Mouse (Mus musculus): Measurements from ENCODE around the gene Hoxb1. TPM values are rescaled to one million over a fixed set of nuclear protein-coding genes. Genes with fewer than 3 reads are reported as not detected.
A peak's percentile ranks its signal among the peaks of the same experiment; 100 is the strongest.

Hoxb1 gene
- polyA plus RNA-seq, 1 experiment from 2014 or later, result 1.6 TPM

GRCm38 (mm10) chr11:96408234-96409010 is 42.9 kb downstream of the Hoxb1 start:
- no peaks in the 10 kb centered on the region for H3K36me3 ChIP-seq
- H3K9ac ChIP-seq, result peak overlapping the region; percentile 60; the same call in 1 of the 2 replicates
- H3K4me3 ChIP-seq, result no peak overlapping the region
- H3K4me2 ChIP-seq, result peak overlapping the region; percentile 59
- ATAC-seq (ENCODE audit: low read depth), result 0 out of 2 replicates have a peak, but pooled peaks have one; percentile 37
- 32% methylated on average over 14 of the region's 14 CpGs for WGBS
- H3K27ac ChIP-seq (replicated peaks), result peak overlapping the region; percentile 75
- H3K9me3 ChIP-seq, result peaks cover 3% of the 10 kb centered on the region; the same call in 1 of the 2 replicates
- no peaks in the 10 kb centered on the region for H3K27me3 ChIP-seq
- peaks cover 56% of the 10 kb centered on the region for H3K4me1 ChIP-seq (replicated peaks)

- no peak overlapping the region for H3K9ac ChIP-seq
- H3K4me1 ChIP-seq (replicated peaks), result peaks cover 40% of the 10 kb centered on the region
- 78% methylated on average over 5 of the region's 5 CpGs for WGBS
Measured at GRCm38 (mm10) chr11:96411019-96411418, 45.5 kb downstream of the Hoxb1 start.

GRCm38 (mm10) chr11:96411934-96412333 is 46.4 kb downstream of the Hoxb1 start:
- ATAC-seq (ENCODE audit: low read depth), result no peak
- H3K9me3 ChIP-seq, result peaks cover 6% of the 10 kb centered on the region; the same call in 1 of the 2 replicates
- WGBS, result 78% methylated on average over 4 of the region's 4 CpGs

More at GRCm38 (mm10) chr11:96411019-96411418, 45.5 kb downstream of the Hoxb1 start:
- H3K4me2 ChIP-seq, result no peak overlapping the region
- H3K4me3 ChIP-seq, result no peak overlapping the region
- H3K36me3 ChIP-seq, result no peaks in the 10 kb centered on the region
- no peak overlapping the region for H3K27ac ChIP-seq (replicated peaks)
- H3K9me3 ChIP-seq, result peaks cover 6% of the 10 kb centered on the region; the same call in 1 of the 2 replicates
- no peak for ATAC-seq (ENCODE audit: low read depth)
- no peaks in the 10 kb centered on the region for H3K27me3 ChIP-seq

GRCm38 (mm10) chr11:96412941-96413491 is 47.5 kb downstream of the Hoxb1 start:
- Histone ChIP-seq H3K9ac (no peak overlapping the region), H3K4me2 (no peak overlapping the region), H3K4me3 (no peak overlapping the region), H3K27ac (replicated peaks) (no peak overlapping the region), H3K27me3 (no peaks in the 10 kb centered on the region), H3K9me3 (peaks cover 6% of the 10 kb centered on the region; the same call in 1 of the 2 replicates), H3K36me3 (no peaks in the 10 kb centered on the region), H3K4me1 (replicated peaks) (peaks cover 29% of the 10 kb centered on the region)
- no peak for ATAC-seq (ENCODE audit: low read depth)
- 78% methylated on average over 9 of the region's 9 CpGs for WGBS

More at GRCm38 (mm10) chr11:96411934-96412333, 46.4 kb downstream of the Hoxb1 start:
- Histone ChIP-seq H3K27me3 (no peaks in the 10 kb centered on the region), H3K9ac (no peak overlapping the region), H3K4me3 (no peak overlapping the region), H3K4me1 (replicated peaks) (peaks cover 33% of the 10 kb centered on the region), H3K36me3 (no peaks in the 10 kb centered on the region), H3K27ac (replicated peaks) (no peak overlapping the region), H3K4me2 (no peak overlapping the region)

- H3K9ac ChIP-seq, result no peak overlapping the region
- H3K36me3 ChIP-seq, result no peaks in the 10 kb centered on the region
- no peak overlapping the region for H3K27ac ChIP-seq (replicated peaks)
- no peak for ATAC-seq (ENCODE audit: low read depth)
- H3K9me3 ChIP-seq, result peaks cover 6% of the 10 kb centered on the region; the same call in 1 of the 2 replicates
- H3K4me2 ChIP-seq, result no peak overlapping the region
- H3K27me3 ChIP-seq, result no peaks in the 10 kb centered on the region
- H3K4me1 ChIP-seq (replicated peaks), result peaks cover 24% of the 10 kb centered on the region
- WGBS, result 37% methylated on average over 8 of the region's 8 CpGs
- H3K4me3 ChIP-seq, result no peak overlapping the region
Measured at GRCm38 (mm10) chr11:96413527-96413926, 48.0 kb downstream of the Hoxb1 start.

- WGBS, result 65% methylated on average over 2 of the region's 2 CpGs
- H3K27me3 ChIP-seq, result no peaks in the 10 kb centered on the region
- no peak for ATAC-seq (ENCODE audit: low read depth)
- no peak overlapping the region for H3K4me2 ChIP-seq
- peaks cover 6% of the 10 kb centered on the region; the same call in 1 of the 2 replicates for H3K9me3 ChIP-seq
- peaks cover 19% of the 10 kb centered on the region for H3K4me1 ChIP-seq (replicated peaks)
- no peaks in the 10 kb centered on the region for H3K36me3 ChIP-seq
- no peak overlapping the region for H3K9ac ChIP-seq
- no peak overlapping the region for H3K27ac ChIP-seq (replicated peaks)
- no peak overlapping the region for H3K4me3 ChIP-seq
Measured at GRCm38 (mm10) chr11:96414002-96414401, 48.5 kb downstream of the Hoxb1 start.

MicroRNAs encoded within 50 kb of the gene (microRNA counts, 519-probe panel; counts per million panel counts)
- 6,168 counts per million, percentile 99 among the panel's probes with 10 or more counts for microRNA mmu-miR-10a

Small RNAs within 50 kb of the gene (microRNA-seq; reads per million reads assigned to microRNA genes)
- 204,885 reads per million, percentile 100 among the genes with 10 or more reads in this experiment for gene Mir10a

Other genes with a start within 250 kb of the Hoxb1 start
- gene Ttll6, start 232.0 kb upstream of the Hoxb1 start, polyA plus RNA-seq (2015; fragmentation: Nextera tagmentation; extraction: Ambion mirVana), result not detected in 2 replicates
- 1.7 TPM in 1 of 2 replicates, not detected in the other for gene Hoxb13, start 171.4 kb upstream of the Hoxb1 start, polyA plus RNA-seq (2015; fragmentation: Nextera tagmentation; extraction: Ambion mirVana)
- gene Hoxb9, start 94.3 kb upstream of the Hoxb1 start, polyA plus RNA-seq (2015; fragmentation: Nextera tagmentation; extraction: Ambion mirVana), result 72.9 and 74.7 TPM in 2 replicates
- gene Hoxb8, start 83.8 kb upstream of the Hoxb1 start, polyA plus RNA-seq (2015; fragmentation: Nextera tagmentation; extraction: Ambion mirVana), result 81.7 and 114 TPM in 2 replicates
- gene Hoxb7, start 79.1 kb upstream of the Hoxb1 start, polyA plus RNA-seq (2015; fragmentation: Nextera tagmentation; extraction: Ambion mirVana), result 124 and 125 TPM in 2 replicates
- gene Hoxb6, start 73.3 kb upstream of the Hoxb1 start, polyA plus RNA-seq (2015; fragmentation: Nextera tagmentation; extraction: Ambion mirVana), result 171 and 174 TPM in 2 replicates
- 67.1 and 88.3 TPM in 2 replicates for gene Hoxb5, start 62.4 kb upstream of the Hoxb1 start, polyA plus RNA-seq (2015; fragmentation: Nextera tagmentation; extraction: Ambion mirVana)
- gene Hoxb4, start 47.5 kb upstream of the Hoxb1 start, polyA plus RNA-seq (2015; fragmentation: Nextera tagmentation; extraction: Ambion mirVana), result 7.5 and 8.7 TPM in 2 replicates
- gene Hoxb3, start 42.4 kb upstream of the Hoxb1 start, polyA plus RNA-seq (2015; fragmentation: Nextera tagmentation; extraction: Ambion mirVana), result 12.8 and 14.7 TPM in 2 replicates
- gene Hoxb2, start 15.2 kb upstream of the Hoxb1 start, polyA plus RNA-seq (2015; fragmentation: Nextera tagmentation; extraction: Ambion mirVana), result 63.0 and 67.1 TPM in 2 replicates
- gene Skap1, start 98.8 kb downstream of the Hoxb1 start, polyA plus RNA-seq (2015; fragmentation: Nextera tagmentation; extraction: Ambion mirVana), result 7.9 and 9.0 TPM in 2 replicates

All from neural tube, embryonic 13.5 days (tissue).